Mouse (Mus musculus): ENCODE results near the gene Rtp2. TPM values are rescaled to one million over a fixed set of nuclear protein-coding genes. Genes with fewer than 3 reads are reported as not detected.
A peak's percentile ranks its signal among the peaks of the same experiment; 100 is the strongest.

Gene Rtp2
- polyA plus RNA-seq (2012; rRNA removed) = 0.04 TPM in 2 replicates

DNA sequence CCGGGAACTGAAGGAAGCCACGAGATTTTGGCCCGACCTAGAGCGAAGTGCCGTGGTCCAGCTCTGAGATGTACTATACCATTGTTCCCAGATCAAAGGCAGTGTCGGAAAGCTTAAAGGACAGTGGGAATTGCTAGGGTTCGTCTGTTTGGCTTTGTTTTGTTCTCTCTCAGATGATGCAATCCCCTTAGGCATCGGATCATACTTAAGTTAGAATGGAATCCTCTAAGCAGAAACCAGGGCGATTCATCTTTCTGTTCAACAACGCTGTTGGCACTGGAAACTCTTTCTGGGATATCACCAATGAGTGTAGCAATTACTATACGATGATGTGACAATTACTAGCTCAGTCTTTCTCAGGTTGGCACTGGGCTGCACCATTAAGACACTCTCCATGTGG is at the start of gene Rtp2:
TSS of gene Rtp2 (minus strand) at position 101 of the 400 bp plus-strand sequence.
- TF ChIP-seq POLR2A (IDR thresholded peaks at IDR 0.05; ENCODE audit: extremely low read depth, insufficient read depth, low read length) (no peak), CTCF (IDR thresholded peaks at IDR 0.05; ENCODE audit: extremely low read depth, insufficient read depth, low read length) (no peak)
- Histone ChIP-seq H3K4me3 (ENCODE audit: insufficient read depth, low read length) (no peak within 1 kb of the TSS), H3K4me1 (ENCODE audit: control insufficient read depth, insufficient read depth, low read length) (no peaks in the 10 kb centered on the region; the same call in 1 of the 2 replicates), H3K27ac (ENCODE audit: insufficient read depth, low read length) (no peak within 1 kb of the TSS)

DNA sequence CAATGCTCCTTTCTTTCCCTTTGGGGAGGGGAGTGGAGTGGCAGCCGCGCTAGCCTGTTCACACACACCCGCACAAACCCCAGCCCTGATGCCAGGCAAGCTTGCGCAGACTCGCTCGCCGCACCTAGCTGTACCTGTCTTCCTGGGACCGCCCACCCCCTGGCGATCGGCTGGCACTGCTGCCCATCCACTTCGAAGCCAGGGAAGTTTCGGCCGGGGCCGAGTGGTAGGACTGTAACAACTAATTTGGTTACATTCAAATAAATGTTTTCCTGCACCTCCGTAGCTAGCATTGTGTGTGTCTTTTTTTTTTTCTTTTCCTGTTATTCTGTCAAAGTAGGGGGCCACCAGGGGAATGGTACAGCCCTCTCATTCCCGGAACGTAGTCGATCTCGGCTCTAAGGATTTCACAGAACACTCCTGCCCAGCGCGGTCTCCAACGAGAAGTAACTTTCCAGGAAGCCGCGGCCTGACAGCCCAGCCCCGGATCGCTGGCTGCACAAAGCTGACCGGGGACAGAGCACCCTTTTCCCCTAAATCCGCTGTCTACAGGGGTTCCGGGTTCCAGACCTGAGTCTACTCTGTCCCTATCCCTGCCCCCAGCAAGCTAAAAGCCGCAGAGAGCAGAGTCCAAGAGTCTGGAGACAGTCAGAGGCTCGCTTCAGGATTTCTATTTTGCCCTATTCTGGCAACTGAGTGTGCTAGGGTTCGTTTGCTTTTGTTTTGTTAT is 49.0 kb upstream of the Rtp2 start:
- no peak for TF ChIP-seq CTCF (IDR thresholded peaks at IDR 0.05; ENCODE audit: extremely low read depth, insufficient read depth, low read length)
- TF ChIP-seq POLR2A (IDR thresholded peaks at IDR 0.05; ENCODE audit: extremely low read depth, insufficient read depth, low read length) = no peak
- H3K27ac ChIP-seq (ENCODE audit: insufficient read depth, low read length) = no peak overlapping the region
- H3K4me3 ChIP-seq (ENCODE audit: insufficient read depth, low read length) = peak overlapping the region; percentile 19
- H3K4me1 ChIP-seq (ENCODE audit: control insufficient read depth, insufficient read depth, low read length) = peaks cover 2% of the 10 kb centered on the region; the same call in 1 of the 2 replicates

DNA sequence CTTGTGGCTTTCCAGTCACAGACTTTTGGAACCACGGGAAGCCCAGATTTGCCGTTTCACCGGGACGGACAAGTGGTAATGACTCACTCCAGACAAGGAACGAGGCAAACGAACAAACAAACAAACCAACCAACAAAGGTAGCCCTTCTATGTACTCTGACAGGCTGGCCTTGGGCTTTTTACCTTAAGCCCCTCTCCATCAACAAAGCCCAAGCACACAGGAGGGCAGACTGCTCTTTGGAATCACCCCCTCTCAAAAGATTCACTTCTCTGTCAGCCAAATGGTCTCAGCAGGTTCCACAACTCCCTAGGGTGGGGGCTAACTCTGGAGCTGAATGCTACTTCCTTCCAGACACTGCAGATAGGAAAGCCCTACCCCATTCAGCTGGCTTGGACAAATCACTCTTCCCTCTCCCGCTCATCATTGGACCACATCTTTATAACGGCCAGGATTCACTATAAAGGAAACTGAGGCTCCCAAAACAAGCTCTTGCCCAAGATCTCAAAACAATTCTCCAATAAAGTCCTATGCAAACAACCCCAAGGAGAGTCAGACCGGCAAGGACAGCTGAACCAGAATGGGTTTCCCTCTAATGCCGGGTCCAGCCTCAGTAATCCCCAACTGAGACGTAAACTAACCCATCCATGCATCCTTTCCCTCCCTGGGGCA is 48.1 kb upstream of the Rtp2 start:
- TF ChIP-seq POLR2A (IDR thresholded peaks at IDR 0.05; ENCODE audit: extremely low read depth, insufficient read depth, low read length) = no peak
- no peak for TF ChIP-seq CTCF (IDR thresholded peaks at IDR 0.05; ENCODE audit: extremely low read depth, insufficient read depth, low read length)
- no peak overlapping the region; the same call in 1 of the 2 replicates for H3K4me3 ChIP-seq (ENCODE audit: insufficient read depth, low read length)
- H3K4me1 ChIP-seq (ENCODE audit: control insufficient read depth, insufficient read depth, low read length) = peaks cover 2% of the 10 kb centered on the region; the same call in 1 of the 2 replicates
- no peak overlapping the region for H3K27ac ChIP-seq (ENCODE audit: insufficient read depth, low read length)

GRCm38 (mm10) chr16:23979446-23979845 is 47.3 kb upstream of the Rtp2 start:
- TF ChIP-seq POLR2A (IDR thresholded peaks at IDR 0.05; ENCODE audit: extremely low read depth, insufficient read depth, low read length) (no peak), CTCF (IDR thresholded peaks at IDR 0.05; ENCODE audit: extremely low read depth, insufficient read depth, low read length) (no peak)
- H3K4me3 ChIP-seq (ENCODE audit: insufficient read depth, low read length) = no peak overlapping the region
- H3K27ac ChIP-seq (ENCODE audit: insufficient read depth, low read length) = peak overlapping the region; percentile 37; the same call in 1 of the 2 replicates
- H3K4me1 ChIP-seq (ENCODE audit: control insufficient read depth, insufficient read depth, low read length) = peaks cover 2% of the 10 kb centered on the region; the same call in 1 of the 2 replicates

- TF ChIP-seq CTCF (IDR thresholded peaks at IDR 0.05; ENCODE audit: extremely low read depth, insufficient read depth, low read length) (no peak), POLR2A (IDR thresholded peaks at IDR 0.05; ENCODE audit: extremely low read depth, insufficient read depth, low read length) (no peak)
- Histone ChIP-seq H3K27ac (ENCODE audit: insufficient read depth, low read length) (no peak overlapping the region), H3K4me1 (ENCODE audit: control insufficient read depth, insufficient read depth, low read length) (peaks cover under 1% of the 10 kb centered on the region; the same call in 1 of the 2 replicates), H3K4me3 (ENCODE audit: insufficient read depth, low read length) (no peak overlapping the region)
Observed at GRCm38 (mm10) chr16:23978495-23978894, 46.3 kb upstream of the Rtp2 start.

GRCm38 (mm10) chr16:23977732-23978131 is 45.5 kb upstream of the Rtp2 start:
- Histone ChIP-seq H3K27ac (ENCODE audit: insufficient read depth, low read length) (no peak overlapping the region), H3K4me1 (ENCODE audit: control insufficient read depth, insufficient read depth, low read length) (no peaks in the 10 kb centered on the region; the same call in 1 of the 2 replicates), H3K4me3 (ENCODE audit: insufficient read depth, low read length) (no peak overlapping the region)
- no peak for TF ChIP-seq CTCF (IDR thresholded peaks at IDR 0.05; ENCODE audit: extremely low read depth, insufficient read depth, low read length)
- no peak for TF ChIP-seq POLR2A (IDR thresholded peaks at IDR 0.05; ENCODE audit: extremely low read depth, insufficient read depth, low read length)

- TF ChIP-seq CTCF (IDR thresholded peaks at IDR 0.05; ENCODE audit: extremely low read depth, insufficient read depth, low read length) (no peak), POLR2A (IDR thresholded peaks at IDR 0.05; ENCODE audit: extremely low read depth, insufficient read depth, low read length) (no peak)
- Histone ChIP-seq H3K4me1 (ENCODE audit: control insufficient read depth, insufficient read depth, low read length) (no peaks in the 10 kb centered on the region; the same call in 1 of the 2 replicates), H3K4me3 (ENCODE audit: insufficient read depth, low read length) (no peak overlapping the region), H3K27ac (ENCODE audit: insufficient read depth, low read length) (no peak overlapping the region)
Observed at GRCm38 (mm10) chr16:23976196-23976595, 44.0 kb upstream of the Rtp2 start.

GRCm38 (mm10) chr16:23973635-23974367 is 41.6 kb upstream of the Rtp2 start:
- no peak for TF ChIP-seq CTCF (IDR thresholded peaks at IDR 0.05; ENCODE audit: extremely low read depth, insufficient read depth, low read length)
- TF ChIP-seq POLR2A (IDR thresholded peaks at IDR 0.05; ENCODE audit: extremely low read depth, insufficient read depth, low read length) = no peak
- H3K4me3 ChIP-seq (ENCODE audit: insufficient read depth, low read length) = no peak overlapping the region
- no peak overlapping the region for H3K27ac ChIP-seq (ENCODE audit: insufficient read depth, low read length)
- no peaks in the 10 kb centered on the region for H3K4me1 ChIP-seq (ENCODE audit: control insufficient read depth, insufficient read depth, low read length)

DNA sequence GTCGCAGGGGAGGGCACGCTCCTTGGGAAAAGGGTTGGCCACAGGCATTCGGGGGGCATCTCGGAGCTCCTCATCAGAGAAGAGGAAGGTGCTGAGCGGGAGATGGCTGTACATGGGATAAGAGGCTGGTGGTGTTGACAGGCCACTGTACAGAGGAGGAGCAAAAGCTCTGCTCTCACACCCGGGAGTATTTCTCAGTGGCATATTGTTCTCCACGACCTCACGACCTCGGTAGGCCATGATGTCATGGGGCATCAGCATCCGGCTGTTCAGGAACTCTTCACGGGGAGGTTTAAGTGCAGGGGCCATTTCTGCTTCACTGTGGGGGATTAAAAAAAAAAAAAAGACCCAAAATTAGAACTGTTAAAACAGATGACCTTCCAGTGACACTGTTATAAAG is 40.7 kb upstream of the Rtp2 start:
- Histone ChIP-seq H3K4me3 (ENCODE audit: insufficient read depth, low read length) (no peak overlapping the region), H3K4me1 (ENCODE audit: control insufficient read depth, insufficient read depth, low read length) (no peaks in the 10 kb centered on the region), H3K27ac (ENCODE audit: insufficient read depth, low read length) (no peak overlapping the region)
- TF ChIP-seq CTCF (IDR thresholded peaks at IDR 0.05; ENCODE audit: extremely low read depth, insufficient read depth, low read length) (no peak), POLR2A (IDR thresholded peaks at IDR 0.05; ENCODE audit: extremely low read depth, insufficient read depth, low read length) (no peak)
